Mouse (Mus musculus) kidney, adult 2 months (tissue): ENCODE measurements around the gene Zfp280c. TPM values are rescaled to one million over a fixed set of nuclear protein-coding genes. Genes with fewer than 3 reads are reported as not detected.

ENCODE experiments used
- DNase-seq: peaks from one replicate; pipeline ENCODE4 v3.0.0; 2021
- H3K27ac ChIP-seq: fragments of 200-500 bp; 2 replicates; pipeline ENCODE4 v1.5.1; 2012; ENCODE audit warnings: low read depth, low read length, control low read depth, inconsistent platforms; ENCODE audit not compliant: insufficient read depth
- H3K27me3 ChIP-seq: fragments of 200-500 bp; replicated peaks from 2 replicates; pipeline ENCODE4 v1.6.1; 2012; ENCODE audit warnings: mild to moderate bottlenecking, moderate library complexity, low read length, inconsistent platforms; ENCODE audit not compliant: control insufficient read depth, insufficient read depth
- H3K36me3 ChIP-seq: fragments of 200-500 bp; 2 replicates; pipeline ENCODE4 v1.6.1; 2012; ENCODE audit warnings: mild to moderate bottlenecking, moderate library complexity, low read length, inconsistent platforms; ENCODE audit not compliant: control insufficient read depth, insufficient read depth
- H3K4me1 ChIP-seq: fragments of 200-500 bp; 2 replicates; pipeline ENCODE4 v1.6.1; 2011; ENCODE audit warnings: low read length; ENCODE audit not compliant: control insufficient read depth, insufficient read depth
- H3K4me3 ChIP-seq: fragments of 200-500 bp; 2 replicates; pipeline ENCODE4 v1.5.1; 2011; ENCODE audit warnings: mild to moderate bottlenecking, low read depth, low read length, control low read depth; ENCODE audit not compliant: insufficient read depth
- CTCF ChIP-seq: fragments of 200-500 bp; conservative IDR thresholded peaks from 2 replicates; pipeline ENCODE4 v1.5.1; 2011; ENCODE audit warnings: low read depth, mild to moderate bottlenecking, control low read depth, low read length, moderate library complexity, mixed read lengths; ENCODE audit not compliant: insufficient read depth, insufficient read length
- POLR2A ChIP-seq: fragments of 200-500 bp; IDR thresholded peaks from one replicate; pipeline ENCODE4 v1.6.1; 2011; ENCODE audit warnings: low read depth, low read length, control low read depth
- WGBS: fragments of 180-500 bp; shearing (Covaris S2); methylation state at CpG from one replicate; pipeline ENCODE4 v1.1.7; 2018; 5-methylcytosine and 5-hydroxymethylcytosine counted together
- polyA plus RNA-seq: library from polyadenylated mRNA; depleted of rRNA; stranded (reverse); fragments of >200 nt; gene quantifications from 2 replicates; pipeline ENCODE4 v1.2.3, GENCODE M21; 2012

The Zfp280c gene
- polyA plus RNA-seq, 1 experiment = 2.5 TPM

DNA sequence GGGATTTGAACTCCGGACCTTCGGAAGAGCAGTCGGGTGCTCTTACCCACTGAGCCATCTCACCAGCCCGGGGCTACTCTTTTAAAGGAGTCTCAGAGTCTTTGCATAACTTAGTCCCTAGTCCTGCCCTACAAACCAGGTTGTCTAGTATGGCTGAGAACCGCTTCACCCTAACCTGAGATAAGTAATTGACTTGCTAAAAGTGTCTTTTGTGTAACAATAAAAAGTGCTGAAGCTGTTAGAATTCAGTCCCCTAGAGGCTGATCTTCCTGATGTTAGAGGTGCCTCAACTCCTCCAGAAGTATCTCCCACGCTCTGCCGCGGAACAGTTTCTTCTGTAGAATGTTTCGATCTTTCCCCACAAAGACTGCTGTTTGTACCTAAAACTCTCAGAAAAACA, 1.7 kb upstream of the Zfp280c start:
- no peaks in the 10 kb centered on the region for H3K27me3 ChIP-seq
- no peak for DNase-seq
- TF ChIP-seq CTCF = no peak
- no peaks in the 10 kb centered on the region for H3K4me1 ChIP-seq
- H3K27ac ChIP-seq = no peak overlapping the region
- 84% methylated on average over 9 of the region's 9 CpGs for WGBS
- no peak overlapping the region for H3K4me3 ChIP-seq
- no peaks in the 10 kb centered on the region for H3K36me3 ChIP-seq

DNA sequence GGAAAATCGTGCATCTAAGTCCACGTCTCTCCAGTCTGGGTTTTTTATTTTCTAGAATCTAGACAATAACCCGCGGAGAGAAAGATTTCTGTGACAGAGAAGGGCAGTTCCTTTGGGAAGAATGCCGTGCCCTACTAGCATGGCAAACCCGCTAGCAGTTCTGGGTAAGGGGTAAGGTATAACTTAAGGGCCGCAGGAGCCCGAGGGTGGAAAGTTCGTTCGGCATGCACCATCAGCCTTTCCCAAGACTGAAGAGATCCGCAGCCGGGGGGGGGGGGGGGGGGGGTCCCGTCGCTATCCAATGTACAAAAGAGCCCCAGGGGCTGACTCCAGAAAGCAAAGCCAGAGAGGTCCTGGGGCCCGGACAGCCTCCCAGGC, 594 bp downstream of the Zfp280c start:
- H3K36me3 ChIP-seq = no peaks in the 10 kb centered on the region
- DNase-seq = peak; percentile 0
- 1% methylated on average over 12 of the region's 15 CpGs for WGBS
- H3K27me3 ChIP-seq = no peaks in the 10 kb centered on the region
- TF ChIP-seq POLR2A = no peak
- TF ChIP-seq CTCF = no peak
- peak overlapping the region; percentile 69 for H3K27ac ChIP-seq
- no peaks in the 10 kb centered on the region for H3K4me1 ChIP-seq
- H3K4me3 ChIP-seq = peak overlapping the region; percentile 95

DNA sequence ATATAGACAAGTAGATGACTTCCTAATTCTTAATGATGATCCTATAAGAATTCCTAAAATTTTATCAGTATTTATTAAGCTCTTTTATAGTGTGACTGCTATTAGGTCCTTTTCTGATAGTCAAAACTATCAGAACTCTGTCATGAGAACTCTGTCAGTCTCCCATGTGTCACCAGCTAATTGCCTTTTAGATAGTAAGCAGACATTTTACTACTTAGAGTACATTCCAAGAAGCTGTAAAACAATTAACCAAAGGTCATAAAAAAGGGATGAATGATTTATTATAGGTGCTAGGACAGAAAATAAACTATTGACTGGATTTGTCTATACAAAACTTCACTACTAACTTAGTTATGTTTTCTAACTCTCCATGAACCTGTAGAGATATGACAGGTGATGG, 11.0 kb downstream of the Zfp280c start:
- no peak for TF ChIP-seq CTCF
- TF ChIP-seq POLR2A = no peak
- peaks cover 2% of the 10 kb centered on the region for H3K36me3 ChIP-seq
- no peak overlapping the region for H3K27ac ChIP-seq
- no peak for DNase-seq
- no peaks in the 10 kb centered on the region for H3K4me1 ChIP-seq
- H3K27me3 ChIP-seq = no peaks in the 10 kb centered on the region
- no peak overlapping the region for H3K4me3 ChIP-seq

DNA sequence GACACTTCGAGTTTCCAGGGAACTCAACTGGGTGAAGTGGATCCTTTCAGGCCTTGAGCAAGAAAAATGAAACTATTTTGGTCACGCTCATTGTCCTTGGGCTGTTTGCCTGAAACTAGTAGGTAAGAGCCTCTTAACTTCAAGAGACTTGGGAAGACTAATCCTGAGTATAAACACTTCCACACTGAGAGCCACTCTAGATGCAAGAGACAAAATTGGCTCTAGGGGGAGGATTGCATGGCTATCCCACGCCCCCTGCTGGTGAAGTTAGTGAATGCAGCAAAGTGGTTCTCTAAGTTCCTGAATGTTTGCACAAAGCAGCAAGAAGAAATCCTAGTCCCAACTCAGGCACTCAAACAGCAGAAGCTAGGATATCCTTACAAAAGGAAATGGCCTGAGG, 62.1 kb downstream of the Zfp280c start:
- no peaks in the 10 kb centered on the region for H3K27me3 ChIP-seq
- H3K27ac ChIP-seq = no peak overlapping the region
- H3K4me1 ChIP-seq = no peaks in the 10 kb centered on the region
- no peak overlapping the region for H3K4me3 ChIP-seq
- TF ChIP-seq CTCF (peak; percentile 79), POLR2A (no peak)
- no peaks in the 10 kb centered on the region for H3K36me3 ChIP-seq
- peak; percentile 67 for DNase-seq
- 47% methylated on average over 3 of the region's 3 CpGs for WGBS

DNA sequence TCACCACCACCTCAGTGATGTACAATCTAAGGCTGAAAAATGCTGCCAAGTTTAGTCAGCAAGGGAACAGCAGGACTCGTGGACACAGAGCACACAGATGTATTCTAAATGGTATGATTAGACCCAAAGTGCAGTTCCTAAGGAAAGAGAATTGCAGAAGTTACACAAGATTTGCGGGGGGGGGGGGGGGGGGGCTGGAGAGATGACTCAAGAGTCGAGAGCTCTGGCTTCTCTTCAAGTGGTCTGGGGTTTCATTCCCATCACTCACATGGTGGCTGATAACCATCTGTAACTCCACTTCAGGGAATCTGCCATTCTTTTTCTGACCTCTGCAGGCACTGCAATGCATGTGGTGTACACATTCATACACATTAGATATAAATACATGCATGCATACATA, 67.9 kb downstream of the Zfp280c start:
- TF ChIP-seq CTCF = no peak
- no peak for TF ChIP-seq POLR2A
- H3K36me3 ChIP-seq = no peaks in the 10 kb centered on the region
- no peaks in the 10 kb centered on the region for H3K4me1 ChIP-seq
- H3K27ac ChIP-seq = no peak overlapping the region
- WGBS = 79% methylated on average over 3 of the region's 3 CpGs
- no peak for DNase-seq
- H3K27me3 ChIP-seq = no peaks in the 10 kb centered on the region
- H3K4me3 ChIP-seq = no peak overlapping the region

DNA sequence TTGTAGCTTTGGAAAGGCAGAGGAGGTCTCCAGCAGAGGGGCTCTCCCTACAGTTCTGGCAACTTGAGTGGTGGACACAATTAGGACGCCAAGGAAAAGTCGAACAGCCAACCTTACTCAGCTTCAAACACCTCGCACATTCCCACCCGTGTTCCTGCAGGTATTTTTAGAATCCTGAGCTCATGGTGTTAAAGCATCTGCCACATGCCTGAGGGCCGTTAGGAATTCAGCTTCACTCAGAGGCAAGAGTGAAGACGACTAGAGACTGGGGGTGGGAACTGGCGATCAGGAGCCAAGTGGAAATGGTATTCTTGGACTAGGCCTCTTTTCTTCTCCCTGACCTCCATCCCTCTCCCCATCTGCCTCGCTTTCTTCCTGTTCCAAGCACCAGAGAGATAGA, 68.4 kb downstream of the Zfp280c start:
- no peak for TF ChIP-seq CTCF
- no peak for TF ChIP-seq POLR2A
- Histone ChIP-seq H3K4me1 (no peaks in the 10 kb centered on the region), H3K4me3 (no peak overlapping the region), H3K36me3 (no peaks in the 10 kb centered on the region), H3K27me3 (no peaks in the 10 kb centered on the region), H3K27ac (no peak overlapping the region)
- WGBS = 54% methylated on average over 8 of the region's 8 CpGs
- DNase-seq = no peak

DNA sequence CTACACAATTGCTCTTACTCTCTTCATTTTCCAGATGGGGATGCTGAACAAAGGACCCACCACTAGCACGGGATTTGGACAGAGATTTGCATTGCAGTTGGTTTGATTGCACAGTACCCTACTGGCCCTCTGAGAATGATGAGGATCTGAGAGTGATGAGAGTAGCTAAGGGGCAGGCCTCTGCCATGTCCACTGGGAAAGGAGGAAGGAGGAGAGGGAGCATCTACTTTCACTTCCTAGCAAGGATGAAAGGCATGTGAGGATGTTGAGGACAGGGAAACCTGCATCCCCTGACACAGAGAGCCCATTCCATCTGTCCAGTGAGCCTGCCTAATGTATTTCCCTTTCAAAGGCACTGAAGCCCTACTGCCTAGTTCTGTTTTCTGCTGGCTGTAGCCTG, 69.0 kb downstream of the Zfp280c start:
- WGBS = 75% methylated on average over 1 of the region's 1 CpGs
- DNase-seq = no peak
- no peaks in the 10 kb centered on the region for H3K36me3 ChIP-seq
- TF ChIP-seq CTCF = no peak
- TF ChIP-seq POLR2A = no peak
- no peak overlapping the region for H3K27ac ChIP-seq
- no peak overlapping the region for H3K4me3 ChIP-seq
- no peaks in the 10 kb centered on the region for H3K27me3 ChIP-seq
- no peaks in the 10 kb centered on the region for H3K4me1 ChIP-seq

DNA sequence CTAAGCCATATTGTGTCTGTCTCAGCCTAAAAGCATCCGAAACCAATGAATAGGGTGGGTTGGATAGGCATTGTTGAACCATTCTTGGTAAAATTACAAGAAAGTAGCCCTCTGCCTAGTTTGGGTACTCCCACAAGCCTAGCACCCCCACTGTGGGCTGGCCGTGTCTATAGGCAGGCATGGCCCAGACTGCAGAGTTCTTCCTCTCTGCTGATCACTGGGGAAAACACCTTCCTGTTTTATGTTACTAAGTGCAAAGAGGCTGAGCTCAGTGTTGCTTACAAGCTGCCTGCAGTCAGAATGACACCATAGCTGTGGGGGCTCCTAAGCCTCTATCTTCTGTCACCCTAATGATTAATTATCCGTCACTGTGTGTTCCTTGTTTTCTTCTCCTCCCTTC, 70.8 kb downstream of the Zfp280c start:
- no peaks in the 10 kb centered on the region for H3K27me3 ChIP-seq
- no peak overlapping the region for H3K4me3 ChIP-seq
- no peaks in the 10 kb centered on the region for H3K4me1 ChIP-seq
- no peak for DNase-seq
- WGBS = 72% methylated on average over 3 of the region's 3 CpGs
- no peak for TF ChIP-seq CTCF
- no peak for TF ChIP-seq POLR2A
- no peaks in the 10 kb centered on the region for H3K36me3 ChIP-seq
- no peak overlapping the region for H3K27ac ChIP-seq
